Mouse (Mus musculus) liver, postnatal 0 days (tissue): ENCODE results near the gene March8. TPM values are rescaled to one million over a fixed set of nuclear protein-coding genes. Genes with fewer than 3 reads are reported as not detected.

Experiments
- ATAC-seq: fragments of 200-750 bp; cut with Nextera tagmentation; 2 replicates; pipeline ENCODE4 v1.8.0; 2017; ENCODE audit warnings: mild to moderate bottlenecking, moderate library complexity
- DNase-seq: peaks from one replicate; pipeline ENCODE4 v3.0.0-alpha.2; 2016
- H3K27ac ChIP-seq: fragments of 300-500 bp; sonication (generic); 2 replicates; pipeline ENCODE4 v1.5.1; 2014; ENCODE audit warnings: antibody characterized with exemption, moderate library complexity, mild to moderate bottlenecking, low read depth
- H3K27me3 ChIP-seq: fragments of 300-500 bp; sonication (generic); 2 replicates; pipeline ENCODE4 v1.6.1; 2014; ENCODE audit warnings: low read length, control low read depth, mixed read lengths; ENCODE audit not compliant: insufficient read depth
- H3K36me3 ChIP-seq: fragments of 300-500 bp; sonication (generic); replicated peaks from 2 replicates; pipeline ENCODE4 v1.6.1; 2014; ENCODE audit warnings: mild to moderate bottlenecking, control low read depth, low read length, moderate library complexity, mixed read lengths; ENCODE audit not compliant: insufficient read depth
- H3K4me1 ChIP-seq: fragments of 300-500 bp; sonication (generic); 2 replicates; pipeline ENCODE4 v1.6.1; 2014; ENCODE audit warnings: antibody characterized with exemption, mild to moderate bottlenecking, control low read depth; ENCODE audit not compliant: insufficient read depth
- H3K4me2 ChIP-seq: fragments of 300-500 bp; sonication (generic); 2 replicates; pipeline ENCODE4 v1.6.1; 2014; ENCODE audit warnings: low read depth, mild to moderate bottlenecking, low read length, moderate library complexity, mixed read lengths
- H3K4me3 ChIP-seq: fragments of 300-500 bp; sonication (generic); 2 replicates; pipeline ENCODE4 v1.5.1; 2014; ENCODE audit warnings: low read depth, low read length
- H3K9ac ChIP-seq: fragments of 300-500 bp; sonication (generic); replicated peaks from 2 replicates; pipeline ENCODE4 v1.6.1; 2014; ENCODE audit warnings: mild to moderate bottlenecking, moderate library complexity
- H3K9me3 ChIP-seq: fragments of 300-500 bp; sonication (generic); 2 replicates; pipeline ENCODE4 v1.6.1; 2016; ENCODE audit warnings: mild to moderate bottlenecking, control low read depth, low read length, mixed read lengths
- CTCF ChIP-seq: sonication (generic); IDR thresholded peaks from 2 replicates; pipeline ENCODE4 v1.5.1; 2016; ENCODE audit warnings: antibody characterized with exemption, low read depth
- EP300 ChIP-seq: IDR thresholded peaks from 2 replicates; pipeline ENCODE4 v1.6.1; 2016; ENCODE audit warnings: antibody characterized with exemption, low read depth, mild to moderate bottlenecking
- WGBS: fragments of 180-500 bp; shearing (Covaris S2); extraction: QIAGEN DNeasy Blood & Tissue Kit; methylation state at CpG from one replicate; pipeline ENCODE4 v1.1.7; 2014; ENCODE audit not compliant: insufficient replicate concordance; 5-methylcytosine and 5-hydroxymethylcytosine counted together
- polyA plus RNA-seq: library from polyadenylated mRNA; unstranded; fragments of >200 nt; fragmentation: Nextera tagmentation; extraction: Ambion mirVana; gene quantifications from 2 replicates; pipeline ENCODE4 v1.2.1, GENCODE M21; 2015

Gene March8
- polyA plus RNA-seq, 1 experiment from 2014 or later = 40.5 TPM

- TF ChIP-seq CTCF (no peak), EP300 (no peak)
- no peak for ATAC-seq
- H3K9me3 ChIP-seq = no peaks in the 10 kb centered on the region
- no peak overlapping the region for H3K27ac ChIP-seq
- H3K27me3 ChIP-seq = no peaks in the 10 kb centered on the region
- H3K4me1 ChIP-seq = peaks cover 22% of the 10 kb centered on the region
- H3K4me3 ChIP-seq = no peak overlapping the region
- no peak overlapping the region for H3K9ac ChIP-seq
- no peak overlapping the region for H3K4me2 ChIP-seq
- 72% methylated on average over 7 of the region's 7 CpGs for WGBS
- H3K36me3 ChIP-seq = peaks cover 27% of the 10 kb centered on the region
- DNase-seq = no peak
These were observed 41.1 kb downstream of the March8 start for GRCm38 (mm10) chr6:116378892-116379291.

DNA sequence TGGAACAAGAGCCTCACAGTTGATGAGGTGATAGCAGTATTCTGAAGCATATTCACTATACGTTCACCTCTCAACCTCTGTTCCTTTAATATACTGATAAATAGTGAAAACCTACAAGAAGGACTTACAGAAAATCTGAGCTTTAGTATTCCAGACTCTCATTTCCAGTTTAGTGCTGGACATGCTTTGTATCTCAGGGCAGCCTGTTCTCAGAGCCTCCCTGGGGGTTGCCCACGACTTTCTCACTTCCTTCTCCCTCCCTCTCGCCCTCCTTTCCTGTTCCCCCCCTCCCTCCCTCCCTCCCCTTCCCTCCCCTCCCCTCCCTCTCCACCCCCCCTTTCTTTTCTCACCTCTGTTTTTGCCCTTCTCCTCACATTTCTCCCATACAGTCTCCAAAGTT, 42.3 kb downstream of the March8 start:
- no peak overlapping the region for H3K9ac ChIP-seq
- DNase-seq (no peak), ATAC-seq (no peak)
- no peak overlapping the region for H3K4me2 ChIP-seq
- no peaks in the 10 kb centered on the region for H3K9me3 ChIP-seq
- H3K4me1 ChIP-seq = peaks cover 17% of the 10 kb centered on the region
- H3K4me3 ChIP-seq = no peak overlapping the region
- 44% methylated on average over 3 of the region's 3 CpGs for WGBS
- no peak overlapping the region for H3K27ac ChIP-seq
- no peak for TF ChIP-seq CTCF
- TF ChIP-seq EP300 = no peak
- no peaks in the 10 kb centered on the region for H3K27me3 ChIP-seq
- H3K36me3 ChIP-seq = peaks cover 27% of the 10 kb centered on the region

DNA sequence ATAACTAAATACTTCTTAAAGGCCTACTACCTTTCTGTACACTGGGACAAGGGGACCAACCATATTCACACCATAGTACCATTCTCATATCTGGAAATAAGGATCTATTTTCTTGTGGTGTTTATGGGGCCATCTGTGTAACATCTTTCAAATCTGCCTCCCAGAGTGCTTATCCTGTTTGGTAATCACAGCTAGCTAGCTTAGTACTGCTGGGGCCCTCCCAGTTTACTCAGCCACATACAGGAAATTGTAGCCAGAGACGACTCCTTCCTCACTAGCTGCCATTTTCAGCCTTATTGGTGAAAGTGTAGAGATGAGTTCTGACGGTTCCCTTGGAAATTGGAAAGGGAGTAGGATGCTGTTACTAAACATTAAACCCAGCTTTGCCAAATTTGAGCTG, 43.8 kb downstream of the March8 start:
- no peaks in the 10 kb centered on the region for H3K27me3 ChIP-seq
- no peak overlapping the region for H3K9ac ChIP-seq
- no peak overlapping the region for H3K4me3 ChIP-seq
- TF ChIP-seq CTCF (no peak), EP300 (no peak)
- H3K4me2 ChIP-seq = no peak overlapping the region
- H3K27ac ChIP-seq = no peak overlapping the region
- ATAC-seq (no peak), DNase-seq (no peak)
- no peaks in the 10 kb centered on the region for H3K9me3 ChIP-seq
- H3K4me1 ChIP-seq = peaks cover 24% of the 10 kb centered on the region
- 28% methylated on average over 2 of the region's 2 CpGs for WGBS
- peaks cover 26% of the 10 kb centered on the region for H3K36me3 ChIP-seq

GRCm38 (mm10) chr6:116383582-116383981, 45.8 kb downstream of the March8 start:
- TF ChIP-seq CTCF (no peak), EP300 (no peak)
- no peak for ATAC-seq
- Histone ChIP-seq H3K9ac (no peak overlapping the region), H3K9me3 (no peaks in the 10 kb centered on the region), H3K27me3 (no peaks in the 10 kb centered on the region), H3K4me2 (no peak overlapping the region), H3K36me3 (peaks cover 18% of the 10 kb centered on the region), H3K4me1 (peaks cover 24% of the 10 kb centered on the region), H3K27ac (no peak overlapping the region), H3K4me3 (no peak overlapping the region)
- no peak for DNase-seq
- 89% methylated on average over 10 of the region's 10 CpGs for WGBS

DNA sequence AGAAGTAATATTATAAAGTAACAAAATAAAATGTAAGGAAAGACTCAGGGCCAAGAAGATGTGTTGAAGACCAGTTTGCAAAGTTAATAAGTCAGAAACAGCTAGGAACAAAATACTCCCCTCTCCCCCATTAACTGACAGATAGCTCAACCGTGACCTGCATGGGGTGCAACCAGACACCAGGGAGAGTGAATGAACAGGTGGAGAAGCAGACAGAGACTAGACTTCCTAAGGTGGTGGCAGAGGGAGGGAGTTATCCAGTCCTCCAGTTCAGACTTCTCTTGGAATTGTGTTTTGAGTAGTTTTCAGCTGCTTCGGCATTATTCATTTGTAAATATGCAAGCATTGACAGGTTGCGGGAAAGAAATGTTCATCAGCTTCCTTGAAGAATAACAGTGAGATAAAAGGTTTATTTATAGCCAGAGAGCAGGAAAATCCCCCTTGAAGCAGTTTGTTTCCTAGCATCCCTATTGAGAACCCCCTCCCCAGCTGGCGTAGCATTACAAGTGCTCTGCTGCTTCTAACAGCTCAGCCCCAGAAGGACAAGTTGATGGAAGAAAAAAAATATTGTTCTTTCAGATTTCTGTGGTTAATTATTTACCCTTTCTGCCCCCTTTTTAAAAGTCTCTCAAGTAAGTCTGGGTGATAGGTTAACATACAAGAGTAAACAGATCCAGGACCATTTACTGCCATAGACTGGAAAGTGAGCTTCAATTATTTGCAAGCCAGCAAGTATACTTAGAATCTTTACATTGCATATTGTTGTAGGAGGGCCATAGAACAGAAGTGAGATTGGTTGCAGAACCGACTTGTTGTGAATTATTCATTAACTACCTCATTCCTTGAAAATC, 47.6 kb downstream of the March8 start:
- Histone ChIP-seq H3K36me3 (peaks cover 7% of the 10 kb centered on the region; the same call in 1 of the 2 replicates), H3K4me3 (no peak overlapping the region), H3K9me3 (no peaks in the 10 kb centered on the region), H3K4me1 (peaks cover 24% of the 10 kb centered on the region), H3K27me3 (no peaks in the 10 kb centered on the region), H3K9ac (no peak overlapping the region), H3K4me2 (peak overlapping the region; percentile 41), H3K27ac (0 out of 2 replicates have a peak overlapping the region, but pooled peaks have one; percentile 25)
- peak; percentile 17; the same call in 1 of the 2 replicates for ATAC-seq
- TF ChIP-seq EP300 (no peak), CTCF (no peak)
- DNase-seq = no peak
- 60% methylated on average over 5 of the region's 5 CpGs for WGBS

GRCm38 (mm10) chr6:116386045-116386415, 48.2 kb downstream of the March8 start:
- no peak overlapping the region for H3K9ac ChIP-seq
- no peak for DNase-seq
- TF ChIP-seq EP300 (no peak), CTCF (no peak)
- peaks cover 7% of the 10 kb centered on the region; the same call in 1 of the 2 replicates for H3K36me3 ChIP-seq
- H3K27me3 ChIP-seq = no peaks in the 10 kb centered on the region
- H3K4me3 ChIP-seq = no peak overlapping the region
- 70% methylated on average over 4 of the region's 4 CpGs for WGBS
- peak overlapping the region; percentile 41 for H3K4me2 ChIP-seq
- H3K9me3 ChIP-seq = no peaks in the 10 kb centered on the region
- H3K4me1 ChIP-seq = peaks cover 24% of the 10 kb centered on the region
- peak; percentile 56; the same call in 1 of the 2 replicates for ATAC-seq
- H3K27ac ChIP-seq = 0 out of 2 replicates have a peak overlapping the region, but pooled peaks have one; percentile 25
